Mouse (Mus musculus) CH12.LX (cell line): Measurements from ENCODE around the gene Agrp. TPM values are rescaled to one million over a fixed set of nuclear protein-coding genes. Genes with fewer than 3 reads are reported as not detected.

Source experiments
- DNase-seq: peaks from one replicate; pipeline ENCODE4 v3.0.0-alpha.2; 2013; ENCODE audit errors: extremely low read depth
- H3K27ac ChIP-seq: 2 replicates; pipeline ENCODE4 v1.5.1; 2012; ENCODE audit warnings: low read depth, mild to moderate bottlenecking, control low read depth, moderate library complexity; ENCODE audit not compliant: insufficient read depth
- H3K27me3 ChIP-seq: replicated peaks from 2 replicates; pipeline ENCODE3; 2012; ENCODE audit warnings: inconsistent platforms
- H3K36me3 ChIP-seq, 2 experiments: replicated peaks in 1 of 2; 2 replicates each; pipeline versions ENCODE3 to v1.6.1; 2012; ENCODE audit warnings: inconsistent platforms in 1 of 2, low read length in 1 of 2, mild to moderate bottlenecking in 1 of 2, mixed read lengths in 1 of 2, moderate library complexity in 1 of 2; ENCODE audit not compliant: control insufficient read depth in 1 of 2, insufficient read depth in 1 of 2
- H3K4me1 ChIP-seq, 2 experiments: 2 replicates each; pipeline ENCODE4 v1.6.1; 2012; ENCODE audit warnings: inconsistent platforms in 1 of 2, moderate library complexity in 1 of 2; ENCODE audit not compliant: insufficient read depth in 2 of 2, control insufficient read depth in 1 of 2
- H3K4me2 ChIP-seq: 2 replicates; pipeline ENCODE4 v1.6.1; 2012; ENCODE audit warnings: low read depth, mild to moderate bottlenecking, control low read depth; ENCODE audit not compliant: poor library complexity, insufficient read depth, severe bottlenecking
- H3K4me3 ChIP-seq, 3 experiments: fragments of 150-350 bp in 1 of 3; sonication (generic) in 1 of 3; replicated peaks in 1 of 3; 2 replicates each; pipeline versions ENCODE3 to v1.5.1; 2011 to 2012; ENCODE audit warnings: low read depth in 2 of 3, low read length in 2 of 3, mild to moderate bottlenecking in 2 of 3, moderate library complexity in 2 of 3, control low read depth in 1 of 3, improper control_type of control experiment in 1 of 3, inconsistent platforms in 1 of 3, mixed read lengths in 1 of 3; ENCODE audit not compliant: poor library complexity in 1 of 3
- H3K79me2 ChIP-seq: replicated peaks from 2 replicates; pipeline ENCODE4 v1.6.1; 2012; ENCODE audit warnings: mild to moderate bottlenecking, moderate library complexity; ENCODE audit not compliant: control insufficient read depth, poor library complexity, insufficient read depth, severe bottlenecking; ENCODE audit errors: extremely low read depth
- H3K9ac ChIP-seq: 2 replicates; pipeline ENCODE4 v1.6.1; 2012; ENCODE audit warnings: low read depth, mild to moderate bottlenecking, control low read depth, moderate library complexity; ENCODE audit not compliant: insufficient read depth
- H3K9me3 ChIP-seq: replicated peaks from 2 replicates; pipeline ENCODE3; 2012; ENCODE audit warnings: low read length, inconsistent platforms, mixed read lengths
- BHLHE40 ChIP-seq: IDR thresholded peaks from 2 replicates; pipeline ENCODE4 v1.6.1; 2011; ENCODE audit warnings: mild to moderate bottlenecking, low read depth, low read length, improper control_type of control experiment
- CHD1 ChIP-seq: IDR thresholded peaks from 2 replicates; pipeline ENCODE4 v1.6.1; 2012; ENCODE audit warnings: low read depth, low read length, improper control_type of control experiment, inconsistent platforms
- CHD2 ChIP-seq: IDR thresholded peaks from 2 replicates; pipeline ENCODE4 v1.6.1; 2011; ENCODE audit warnings: low read length, improper control_type of control experiment
- ELF1 ChIP-seq: IDR thresholded peaks from 2 replicates; pipeline ENCODE4 v1.6.1; 2014; ENCODE audit warnings: low read depth, mild to moderate bottlenecking, inconsistent platforms, low read length, improper control_type of control experiment
- EP300 ChIP-seq: IDR thresholded peaks from 2 replicates; pipeline ENCODE4 v1.6.1; 2011; ENCODE audit warnings: low read length, improper control_type of control experiment
- HCFC1 ChIP-seq: IDR thresholded peaks from 2 replicates; pipeline ENCODE4 v1.6.1; 2012; ENCODE audit warnings: low read depth, mild to moderate bottlenecking, inconsistent platforms, low read length, improper control_type of control experiment
- IRF4 ChIP-seq: IDR thresholded peaks from 2 replicates; pipeline ENCODE4 v1.6.1; 2014; ENCODE audit warnings: low read depth, mild to moderate bottlenecking, inconsistent platforms, low read length, improper control_type of control experiment
- JUND ChIP-seq: conservative IDR thresholded peaks from 2 replicates; pipeline ENCODE4 v1.6.1; 2011; ENCODE audit warnings: low read depth, low read length, improper control_type of control experiment
- KAT2A ChIP-seq: IDR thresholded peaks from 2 replicates; pipeline ENCODE4 v1.6.1; 2012; ENCODE audit warnings: low read length, improper control_type of control experiment, inconsistent platforms; ENCODE audit not compliant: insufficient replicate concordance
- MAFK ChIP-seq: IDR thresholded peaks from 2 replicates; pipeline ENCODE4 v1.6.1; 2011; ENCODE audit warnings: low read length, improper control_type of control experiment; ENCODE audit not compliant: insufficient replicate concordance
- MAX ChIP-seq: IDR thresholded peaks from 2 replicates; pipeline ENCODE4 v1.6.1; 2011; ENCODE audit warnings: low read length, improper control_type of control experiment
- MAZ ChIP-seq: IDR thresholded peaks from 2 replicates; pipeline ENCODE4 v1.6.1; 2012; ENCODE audit warnings: low read depth, mild to moderate bottlenecking, inconsistent platforms, low read length, improper control_type of control experiment, moderate library complexity
- NELFE ChIP-seq: IDR thresholded peaks from 2 replicates; pipeline ENCODE4 v1.6.1; 2011; ENCODE audit warnings: low read depth, low read length, improper control_type of control experiment
- POLR2A ChIP-seq: IDR thresholded peaks from 2 replicates; pipeline ENCODE4 v1.6.1; 2011; ENCODE audit warnings: low read depth, mild to moderate bottlenecking, improper control_type of control experiment, low read length
- POLR2AphosphoS2 ChIP-seq: IDR thresholded peaks from 2 replicates; pipeline ENCODE4 v1.6.1; 2011; ENCODE audit warnings: low read depth, low read length, improper control_type of control experiment
- RAD21 ChIP-seq: IDR thresholded peaks from 2 replicates; pipeline ENCODE4 v1.6.1; 2011; ENCODE audit warnings: low read depth, mild to moderate bottlenecking, low read length, improper control_type of control experiment, moderate library complexity
- RCOR1 ChIP-seq: conservative IDR thresholded peaks from 2 replicates; pipeline ENCODE4 v1.6.1; 2012; ENCODE audit warnings: low read depth, mild to moderate bottlenecking, inconsistent platforms, low read length, improper control_type of control experiment
- SIN3A ChIP-seq: IDR thresholded peaks from 2 replicates; pipeline ENCODE4 v1.6.1; 2012; ENCODE audit warnings: low read length, improper control_type of control experiment, inconsistent platforms
- SMC3 ChIP-seq: IDR thresholded peaks from 2 replicates; pipeline ENCODE4 v1.6.1; 2011; ENCODE audit warnings: low read depth, low read length, improper control_type of control experiment
- TBP ChIP-seq: conservative IDR thresholded peaks from 2 replicates; pipeline ENCODE4 v1.6.1; 2011; ENCODE audit warnings: low read depth, low read length, improper control_type of control experiment
- ZMIZ1 ChIP-seq: IDR thresholded peaks from 2 replicates; pipeline ENCODE4 v1.6.1; 2012; ENCODE audit warnings: low read depth, mild to moderate bottlenecking, inconsistent platforms, low read length, improper control_type of control experiment
- dilution Hi-C: fragments of 300-500 bp; cut with MboI; formaldehyde crosslinking; loops from 2 replicates; pipeline ENCODE4 v1.14.3; 2020; ENCODE audit warnings: low sequenced_read_pairs; ENCODE audit not compliant: extremely low pct_unique_long_range_greater_than_20kb, extremely low pct_ligation_motif_present
- in situ Hi-C: fragments of 300-500 bp; cut with MboI; formaldehyde crosslinking; loops from 3 replicates; pipeline ENCODE4 v1.14.3; 2019; ENCODE audit warnings: low sequenced_read_pairs, low pct_ligation_motif_present, low pct_unique_long_range_greater_than_20kb, mixed read lengths
- polyA plus RNA-seq: library from polyadenylated mRNA; unstranded; fragments of >175 nt; gene quantifications from 2 replicates; pipeline ENCODE4 v1.2.1, GENCODE M21; 2012; ENCODE audit warnings: low read depth; ENCODE audit not compliant: insufficient read length
- total RNA-seq, 2 experiments: library from RNA; depleted of rRNA; stranded (reverse); fragments of 300-350 nt in 1 of 2; fragments of >200 nt in 1 of 2; gene quantifications; 2 replicates each; pipeline ENCODE4 v1.2.3; 2012 to 2014

Gene Agrp
- total and polyA plus RNA-seq, 3 experiments = 0.30 TPM; not detected in 2

- TF ChIP-seq TBP = 0 out of 2 replicates have a peak, but pooled peaks have one; percentile 26
Observed at GRCm38 (mm10) chr8:105636018-105636962, 903 bp downstream of the Agrp start, which contains the start of gene Ctcf (continued).

GRCm38 (mm10) chr8:105635481-105635880, 1.7 kb downstream of the Agrp start:
- H3K4me2 ChIP-seq = peak overlapping the region; percentile 41
- peaks cover 4 to 50% of the 10 kb centered on the region in 2 experiments; a peak in 3 of 4 replicates for H3K4me1 ChIP-seq
- H3K9ac ChIP-seq = peak overlapping the region; percentile 86
- dilution Hi-C loops (no loop called here), in situ Hi-C loops (loop anchor here (5.0 kb wide), 1 partner anchor 52 kb away; the partner anchor contains the start of gene Carmil2)
- no peaks in the 10 kb centered on the region for H3K9me3 ChIP-seq
- peak overlapping the region; percentile 69 for H3K27ac ChIP-seq
- H3K4me3 ChIP-seq = peak overlapping the region; percentile 71 to 85 (median 72)
- TF ChIP-seq POLR2AphosphoS2 = no peak
- no peak for TF ChIP-seq JUND
- no peak for TF ChIP-seq ELF1
- no peak for TF ChIP-seq RAD21
- no peak for TF ChIP-seq SIN3A
- TF ChIP-seq BHLHE40 = no peak
- peaks cover 0 to 11% of the 10 kb centered on the region in 2 experiments for H3K36me3 ChIP-seq
- no peak for DNase-seq
- peaks cover 47% of the 10 kb centered on the region for H3K79me2 ChIP-seq
- no peaks in the 10 kb centered on the region for H3K27me3 ChIP-seq

DNA sequence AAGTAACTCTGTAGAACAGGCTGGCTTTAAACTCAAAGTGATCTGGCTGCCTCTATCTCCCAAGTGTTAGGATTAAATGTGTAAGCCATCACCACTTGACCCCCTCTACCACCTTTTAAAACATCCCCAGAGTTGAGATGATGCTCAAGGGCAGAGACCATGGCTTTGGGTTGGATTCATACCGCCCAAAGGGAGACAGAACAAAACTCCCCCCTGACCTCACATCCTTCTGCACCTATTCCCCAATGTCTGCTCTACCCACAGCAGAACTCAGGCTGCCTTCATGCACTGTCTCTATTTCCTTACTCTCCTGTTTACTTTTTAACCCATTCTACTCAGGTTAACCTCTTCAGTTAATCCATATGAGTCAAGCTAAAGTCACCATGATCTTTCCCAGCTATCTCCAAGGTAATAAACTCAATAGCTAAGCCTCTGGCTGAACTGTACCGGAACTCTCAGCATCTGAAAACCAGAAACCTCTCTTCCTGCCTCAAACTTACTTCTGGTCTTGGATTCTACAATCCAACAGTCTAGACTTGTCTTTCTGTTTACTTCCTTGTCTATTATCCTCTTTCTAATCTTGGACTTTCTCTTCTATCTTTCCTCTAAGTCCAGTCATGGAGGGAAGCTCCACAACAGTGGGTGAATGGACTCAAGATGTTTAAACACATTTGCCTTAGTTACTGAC, 2.3 kb downstream of the Agrp start:
- H3K79me2 ChIP-seq = peaks cover 43% of the 10 kb centered on the region
- no peaks in the 10 kb centered on the region for H3K27me3 ChIP-seq
- TF ChIP-seq EP300 (no peak), SMC3 (no peak), CHD1 (no peak; the same call in 1 of the 2 replicates), KAT2A (no peak), NELFE (peak; percentile 25; the same call in 1 of the 2 replicates), MAFK (0 out of 2 replicates have a peak, but pooled peaks have one; percentile 9), POLR2AphosphoS2 (0 out of 2 replicates have a peak, but pooled peaks have one; percentile 42), IRF4 (no peak), RCOR1 (no peak), POLR2A (no peak), HCFC1 (peak; percentile 11; the same call in 1 of the 2 replicates), TBP (no peak), BHLHE40 (peak; percentile 14; the same call in 1 of the 2 replicates), SIN3A (peak; percentile 68; the same call in 1 of the 2 replicates), RAD21 (no peak), CHD2 (peak; percentile 35; the same call in 1 of the 2 replicates), ZMIZ1 (peak; percentile 39; the same call in 1 of the 2 replicates), MAZ (no peak), ELF1 (0 out of 2 replicates have a peak, but pooled peaks have one; percentile 22), MAX (peak; percentile 23; the same call in 1 of the 2 replicates)
- peaks cover 6 to 50% of the 10 kb centered on the region in 2 experiments for H3K4me1 ChIP-seq
- H3K4me2 ChIP-seq = peak overlapping the region; percentile 41
- peak overlapping the region; percentile 71 to 85 (median 72) for H3K4me3 ChIP-seq
- DNase-seq = no peak
- H3K27ac ChIP-seq = 0 out of 2 replicates have a peak overlapping the region, but pooled peaks have one; percentile 69
- dilution Hi-C loops = no loop called here
- in situ Hi-C loops = loop anchor here (5.0 kb wide), 1 partner anchor 52 kb away; the partner anchor contains the start of gene Carmil2
- no peaks in the 10 kb centered on the region for H3K9me3 ChIP-seq
- peak overlapping the region; percentile 86 for H3K9ac ChIP-seq
- peaks cover 0 to 11% of the 10 kb centered on the region in 2 experiments for H3K36me3 ChIP-seq
